Comparison of ENCODE assay signal across 27 mouse cellular contexts in the genomic region with DNA sequence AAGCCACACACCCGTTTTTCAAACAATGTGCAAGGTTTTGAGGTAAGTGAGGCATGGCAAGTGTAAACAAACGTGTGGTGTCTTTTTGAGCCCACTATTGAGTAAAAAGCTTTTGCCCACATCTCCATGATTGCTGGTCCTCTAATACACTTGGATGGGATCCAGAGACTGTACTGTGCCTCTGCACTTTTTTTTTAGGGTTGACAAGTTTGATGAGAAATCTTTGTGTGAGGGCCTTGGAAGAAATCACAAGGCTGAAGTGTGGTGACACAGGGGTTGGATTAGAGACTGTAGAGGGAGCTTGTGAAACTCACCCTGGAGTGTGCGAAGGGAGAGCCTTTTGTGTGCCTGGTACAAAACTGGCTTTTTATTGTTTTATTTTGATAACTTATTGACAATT.
A peak's percentile ranks its signal among the peaks of the same experiment; 100 is the strongest.
DNase-seq lines count a peak whose midpoint lies in the region; ATAC-seq and TF ChIP-seq lines count a peak whose summit lies in the region.
"Had no signal": no experiment of that assay in that cellular context is flagged by ENCODE, and none has a peak within 500 bp of the region (broad histone marks: within the 10 kb centered on the region; RNA-seq: fewer than 3 reads in every experiment).

No protein-coding gene starts in this region.

- no peak overlapping the region for H3K27ac ChIP-seq in lung, postnatal 0 days (ENCODE audit: low read length)
- H3K27ac ChIP-seq in forebrain, embryonic 14.5 days (ENCODE audit: low read depth, low read length) = no peak overlapping the region
- no peak overlapping the region for H3K27ac ChIP-seq in thymus, adult 2 months (ENCODE audit: control insufficient read depth, insufficient read depth, low read length)
- H3K27ac ChIP-seq: embryonic facial prominence, embryonic 12.5 days; heart, embryonic 10.5 days; heart, embryonic 15.5 days; kidney, embryonic 15.5 days; liver, embryonic 14.5 days; neural tube, embryonic 12.5 days had no signal

- no peak for TF ChIP-seq EP300 in lung, postnatal 0 days (IDR thresholded peaks at IDR 0.05)

- no peak overlapping the region for H3K4me3 ChIP-seq in lung, postnatal 0 days (ENCODE audit: low read depth, low read length)
- H3K4me3 ChIP-seq in forebrain, embryonic 14.5 days (ENCODE audit: low read depth, low read length) = no peak overlapping the region
- no peak overlapping the region for H3K4me3 ChIP-seq in thymus, adult 2 months (ENCODE audit: control insufficient read depth, insufficient read depth, low read length)
- H3K4me3 ChIP-seq: embryonic facial prominence, embryonic 12.5 days; heart, embryonic 10.5 days; heart, embryonic 15.5 days; kidney, embryonic 15.5 days; myocyte; neural tube, embryonic 12.5 days had no signal

- no peak overlapping the region for H3K4me2 ChIP-seq in lung, postnatal 0 days (replicated peaks; ENCODE audit: low read depth, low read length)
- no peak overlapping the region for H3K4me2 ChIP-seq in forebrain, embryonic 14.5 days (ENCODE audit: low read length)
- H3K4me2 ChIP-seq: embryonic facial prominence, embryonic 12.5 days; heart, embryonic 15.5 days; kidney, embryonic 15.5 days; neural tube, embryonic 12.5 days had no signal

- no peaks in the 10 kb centered on the region for H3K27me3 ChIP-seq in lung, postnatal 0 days (replicated peaks; ENCODE audit: insufficient read depth, low read length)
- no peaks in the 10 kb centered on the region for H3K27me3 ChIP-seq in forebrain, embryonic 14.5 days (replicated peaks; ENCODE audit: control insufficient read depth, insufficient read depth, low read length)
- no peaks in the 10 kb centered on the region for H3K27me3 ChIP-seq in thymus, adult 2 months (ENCODE audit: control insufficient read depth, insufficient read depth, low read length)
- H3K27me3 ChIP-seq: embryonic facial prominence, embryonic 12.5 days; heart, embryonic 15.5 days; kidney, embryonic 15.5 days; neural tube, embryonic 12.5 days had no signal

- no peak for TF ChIP-seq POLR2A in brain, embryonic 14.5 days (IDR thresholded peaks at IDR 0.05; ENCODE audit: borderline replicate concordance, extremely low read depth, insufficient read depth, insufficient read length, poor library complexity, severe bottlenecking)
- TF ChIP-seq POLR2A in thymus, adult 2 months (IDR thresholded peaks at IDR 0.05; ENCODE audit: control insufficient read depth, extremely low read depth, insufficient read depth, low read length, poor library complexity) = no peak

- WGBS in lung, postnatal 0 days = 48% methylated on average over 3 of the region's 3 CpGs
- 13% methylated on average over 3 of the region's 3 CpGs for whole genome bisulfite sequencing in forebrain, embryonic 14.5 days
- 86% methylated on average over 3 of the region's 3 CpGs for WGBS in thymus, adult 2 months

- TF ChIP-seq CTCF in lung, postnatal 0 days (IDR thresholded peaks at IDR 0.05) = no peak
- TF ChIP-seq CTCF in brain, embryonic 14.5 days (IDR thresholded peaks at IDR 0.05; ENCODE audit: borderline replicate concordance, extremely low read depth, insufficient read depth, insufficient read length) = no peak
- TF ChIP-seq CTCF in thymus, adult 2 months (IDR thresholded peaks at IDR 0.05; ENCODE audit: borderline replicate concordance, control insufficient read depth, extremely low read depth, insufficient read depth, low read length, poor library complexity) = no peak

- no peaks in the 10 kb centered on the region for H3K36me3 ChIP-seq in lung, postnatal 0 days (ENCODE audit: insufficient read depth, low read length)
- H3K36me3 ChIP-seq in forebrain, embryonic 14.5 days (ENCODE audit: control insufficient read depth, insufficient read depth, low read length) = no peaks in the 10 kb centered on the region
- no peaks in the 10 kb centered on the region for H3K36me3 ChIP-seq in thymus, adult 2 months (ENCODE audit: control insufficient read depth, insufficient read depth, low read length)
- H3K36me3 ChIP-seq: embryonic facial prominence, embryonic 12.5 days; heart, embryonic 10.5 days; heart, embryonic 15.5 days; kidney, embryonic 15.5 days; neural tube, embryonic 12.5 days had no signal

- no peaks in the 10 kb centered on the region for H3K9me3 ChIP-seq in lung, postnatal 0 days (ENCODE audit: low read length)
- H3K9me3 ChIP-seq in forebrain, embryonic 14.5 days (replicated peaks; ENCODE audit: control insufficient read depth, low read length) = no peaks in the 10 kb centered on the region
- H3K9me3 ChIP-seq: heart, embryonic 10.5 days; heart, embryonic 15.5 days; kidney, embryonic 15.5 days; neural tube, embryonic 12.5 days had no signal

- DNase-seq in adrenal gland, postnatal 14 days = peak; percentile 38
- DNase-seq in adrenal gland, postnatal 25 days = no peak
- DNase-seq in lung, postnatal 0 days (ENCODE audit: low spot score) = peak; percentile 13
- no peak for DNase-seq in lung, postnatal 10 days
- peak; percentile 82 for DNase-seq in brain, embryonic 14.5 days (ENCODE audit: low read depth)
- DNase-seq in forebrain, embryonic 14.5 days (ENCODE audit: low spot score) = peak; percentile 69
- no peak for DNase-seq in thymus, adult 2 months
- DNase-seq: cerebellum, adult 11 months; cerebellum, adult 9-10 months; cerebellum, postnatal 36 days; gastrocnemius, postnatal 14 days; kidney, adult 18-20 months; kidney, postnatal 25 days; liver; lung, adult 2 months; lung, postnatal 4 days; right cerebral cortex, postnatal 14 days had no signal

- ATAC-seq in lung, postnatal 0 days = no peak
- ATAC-seq in forebrain, embryonic 14.5 days = peak; percentile 75
- ATAC-seq: CD4-positive, CD25-positive, alpha-beta regulatory T cell, adult 4 months; hindbrain, embryonic 16.5 days; midbrain, embryonic 16.5 days had no signal

- H3K4me1 ChIP-seq in lung, postnatal 0 days (ENCODE audit: insufficient read depth, low read depth, low read length) = no peaks in the 10 kb centered on the region
- peaks cover 7% of the 10 kb centered on the region; the same call in 1 of the 2 replicates for H3K4me1 ChIP-seq in forebrain, embryonic 14.5 days (ENCODE audit: control insufficient read depth, insufficient read depth, low read length)
- no peaks in the 10 kb centered on the region for H3K4me1 ChIP-seq in thymus, adult 2 months (replicated peaks; ENCODE audit: control insufficient read depth, insufficient read depth, low read length)
- H3K4me1 ChIP-seq: embryonic facial prominence, embryonic 12.5 days; heart, embryonic 10.5 days; heart, embryonic 15.5 days; kidney, embryonic 15.5 days; neural tube, embryonic 12.5 days had no signal

- no peak overlapping the region for H3K9ac ChIP-seq in lung, postnatal 0 days (replicated peaks; ENCODE audit: low read depth)
- H3K9ac ChIP-seq in forebrain, embryonic 14.5 days (ENCODE audit: low read length) = no peak overlapping the region
- H3K9ac ChIP-seq: embryonic facial prominence, embryonic 12.5 days; heart, embryonic 15.5 days; kidney, embryonic 15.5 days; liver, embryonic 14.5 days; neural tube, embryonic 12.5 days had no signal

Comparison
In these comparisons a context has a peak if more than half of its experiments do, and no peak if none do; other contexts are left out.
1. DNase-seq: peak in adrenal gland, postnatal 14 days (single experiment), lung, postnatal 0 days (single experiment), brain, embryonic 14.5 days (single experiment) and forebrain, embryonic 14.5 days (single experiment); none in adrenal gland, postnatal 25 days (single experiment), lung, postnatal 10 days (single experiment) and thymus, adult 2 months (single experiment).